Mouse (Mus musculus) embryonic facial prominence, embryonic 15.5 days (tissue): Measurements from ENCODE around the gene Egfl7. TPM values are rescaled to one million over a fixed set of nuclear protein-coding genes. Genes with fewer than 3 reads are reported as not detected.
A peak's percentile ranks its signal among the peaks of the same experiment; 100 is the strongest.

Source experiments
- ATAC-seq: fragments of 200-750 bp; cut with Nextera tagmentation; 2 replicates; pipeline ENCODE4 v1.8.0; 2017; ENCODE audit warnings: low read depth, moderate TSS enrichment; ENCODE audit not compliant: insufficient number of reproducible peaks, low FRiP score, low TSS enrichment
- H3K27ac ChIP-seq: fragments of 300-500 bp; sonication (generic); replicated peaks from 2 replicates; pipeline ENCODE4 v1.5.1; 2015; ENCODE audit warnings: mild to moderate bottlenecking, inconsistent platforms
- H3K27me3 ChIP-seq: fragments of 300-500 bp; sonication (generic); 2 replicates; pipeline ENCODE4 v1.6.1; 2015; ENCODE audit warnings: inconsistent platforms
- H3K36me3 ChIP-seq: fragments of 300-500 bp; sonication (generic); 2 replicates; pipeline ENCODE4 v1.6.1; 2015; ENCODE audit warnings: mild to moderate bottlenecking, inconsistent platforms
- H3K4me1 ChIP-seq: fragments of 300-500 bp; sonication (generic); 2 replicates; pipeline ENCODE4 v1.6.1; 2015; ENCODE audit warnings: inconsistent platforms
- H3K4me2 ChIP-seq: fragments of 300-500 bp; sonication (generic); replicated peaks from 2 replicates; pipeline ENCODE4 v1.6.1; 2015; ENCODE audit warnings: mild to moderate bottlenecking, inconsistent platforms
- H3K4me3 ChIP-seq: fragments of 300-500 bp; sonication (generic); replicated peaks from 2 replicates; pipeline ENCODE4 v1.5.1; 2015; ENCODE audit warnings: mild to moderate bottlenecking, inconsistent platforms
- H3K9ac ChIP-seq: fragments of 300-500 bp; sonication (generic); 2 replicates; pipeline ENCODE4 v1.6.1; 2015; ENCODE audit warnings: inconsistent platforms
- H3K9me3 ChIP-seq: fragments of 300-500 bp; sonication (generic); replicated peaks from 2 replicates; pipeline ENCODE4 v1.6.1; 2016; ENCODE audit warnings: inconsistent platforms
- WGBS: fragments of 180-500 bp; shearing (Covaris S2); methylation state at CpG from one replicate; pipeline ENCODE4 v1.1.7; 2015; 5-methylcytosine and 5-hydroxymethylcytosine counted together
- polyA plus RNA-seq: library from polyadenylated mRNA; unstranded; fragments of >200 nt; fragmentation: Nextera tagmentation; extraction: Ambion mirVana; gene quantifications from 2 replicates; pipeline ENCODE4 v1.2.1, GENCODE M21; 2015

Gene Egfl7
- polyA plus RNA-seq, 1 experiment from 2014 or later, result 111 TPM

GRCm38 (mm10) chr2:26602631-26603030, 22.8 kb downstream of the Egfl7 start:
- ATAC-seq, result no peak
- Histone ChIP-seq H3K4me2 (peak overlapping the region; percentile 82), H3K36me3 (no peaks in the 10 kb centered on the region), H3K4me3 (peak overlapping the region; percentile 63), H3K4me1 (peaks cover 43% of the 10 kb centered on the region), H3K9ac (no peak overlapping the region), H3K9me3 (no peaks in the 10 kb centered on the region), H3K27ac (no peak overlapping the region), H3K27me3 (no peaks in the 10 kb centered on the region)
- WGBS, result 86% methylated on average over 5 of the region's 5 CpGs

GRCm38 (mm10) chr2:26603159-26603558, 23.3 kb downstream of the Egfl7 start:
- H3K27ac ChIP-seq, result peak overlapping the region; percentile 84
- 18% methylated on average over 6 of the region's 6 CpGs for WGBS
- H3K36me3 ChIP-seq, result no peaks in the 10 kb centered on the region
- peak overlapping the region; percentile 82 for H3K4me2 ChIP-seq
- no peaks in the 10 kb centered on the region for H3K9me3 ChIP-seq
- H3K27me3 ChIP-seq, result no peaks in the 10 kb centered on the region
- peak overlapping the region; percentile 63 for H3K4me3 ChIP-seq
- H3K9ac ChIP-seq, result peak overlapping the region; percentile 59
- ATAC-seq, result no peak
- peaks cover 44% of the 10 kb centered on the region for H3K4me1 ChIP-seq

GRCm38 (mm10) chr2:26603720-26604671, 24.2 kb downstream of the Egfl7 start, which contains the start of gene Agpat2:
Agpat2 (minus strand) TSS chr2:26604417.
- H3K36me3 ChIP-seq, result no peaks in the 10 kb centered on the region
- peak within 1 kb of the TSS; percentile 59 for H3K9ac ChIP-seq
- H3K27me3 ChIP-seq, result no peaks in the 10 kb centered on the region
- H3K4me2 ChIP-seq, result peak within 1 kb of the TSS; percentile 82
- peaks cover 38% of the 10 kb centered on the region for H3K4me1 ChIP-seq
- no peaks in the 10 kb centered on the region for H3K9me3 ChIP-seq
- under 1% methylated on average over 96 of the region's 103 CpGs for WGBS
- peak within 1 kb of the TSS; percentile 63 for H3K4me3 ChIP-seq
- peak within 1 kb of the TSS; percentile 84 for H3K27ac ChIP-seq
- ATAC-seq, result peak; percentile 82

- Histone ChIP-seq H3K4me3 (no peak overlapping the region), H3K9ac (no peak overlapping the region), H3K9me3 (no peaks in the 10 kb centered on the region), H3K4me1 (peaks cover 36% of the 10 kb centered on the region), H3K36me3 (no peaks in the 10 kb centered on the region), H3K27ac (no peak overlapping the region), H3K27me3 (no peaks in the 10 kb centered on the region), H3K4me2 (no peak overlapping the region)
- no peak for ATAC-seq
- 87% methylated on average over 8 of the region's 8 CpGs for WGBS
Observed at GRCm38 (mm10) chr2:26605331-26605730, 25.5 kb downstream of the Egfl7 start.

- Histone ChIP-seq H3K9ac (no peak overlapping the region), H3K4me3 (no peak overlapping the region), H3K9me3 (no peaks in the 10 kb centered on the region), H3K27ac (peak overlapping the region; percentile 66; the same call in 1 of the 2 replicates), H3K27me3 (no peaks in the 10 kb centered on the region), H3K4me1 (peaks cover 36% of the 10 kb centered on the region), H3K36me3 (no peaks in the 10 kb centered on the region), H3K4me2 (no peak overlapping the region)
- 70% methylated on average over 3 of the region's 3 CpGs for WGBS
- no peak for ATAC-seq
Observed at GRCm38 (mm10) chr2:26606579-26606978, 26.8 kb downstream of the Egfl7 start.

GRCm38 (mm10) chr2:26607056-26607910, 27.5 kb downstream of the Egfl7 start:
- Histone ChIP-seq H3K36me3 (no peaks in the 10 kb centered on the region), H3K27ac (peak overlapping the region; percentile 66; the same call in 1 of the 2 replicates), H3K4me2 (no peak overlapping the region), H3K4me1 (peaks cover 36% of the 10 kb centered on the region), H3K9me3 (no peaks in the 10 kb centered on the region), H3K9ac (no peak overlapping the region; the same call in 1 of the 2 replicates), H3K27me3 (no peaks in the 10 kb centered on the region), H3K4me3 (no peak overlapping the region)
- no peak for ATAC-seq
- WGBS, result 41% methylated on average over 6 of the region's 6 CpGs

- H3K27ac ChIP-seq, result no peak overlapping the region
- ATAC-seq, result no peak
- H3K4me3 ChIP-seq, result no peak overlapping the region
- H3K27me3 ChIP-seq, result no peaks in the 10 kb centered on the region
- H3K4me1 ChIP-seq, result peaks cover 23% of the 10 kb centered on the region
- no peak overlapping the region for H3K4me2 ChIP-seq
- no peaks in the 10 kb centered on the region for H3K9me3 ChIP-seq
- H3K9ac ChIP-seq, result no peak overlapping the region
- no peaks in the 10 kb centered on the region for H3K36me3 ChIP-seq
Observed at GRCm38 (mm10) chr2:26608781-26609180, 29.0 kb downstream of the Egfl7 start.

GRCm38 (mm10) chr2:26609261-26609661, 29.4 kb downstream of the Egfl7 start:
- Histone ChIP-seq H3K36me3 (no peaks in the 10 kb centered on the region), H3K27me3 (no peaks in the 10 kb centered on the region), H3K4me3 (no peak overlapping the region), H3K27ac (no peak overlapping the region), H3K4me1 (peaks cover 22% of the 10 kb centered on the region), H3K9ac (no peak overlapping the region), H3K4me2 (no peak overlapping the region), H3K9me3 (no peaks in the 10 kb centered on the region)
- no peak for ATAC-seq

- WGBS, result 62% methylated on average over 3 of the region's 3 CpGs
Observed at GRCm38 (mm10) chr2:26610526-26610925, 30.7 kb downstream of the Egfl7 start.

GRCm38 (mm10) chr2:26611054-26611453, 31.2 kb downstream of the Egfl7 start:
- no peaks in the 10 kb centered on the region for H3K9me3 ChIP-seq
- ATAC-seq, result no peak
- no peak overlapping the region for H3K4me3 ChIP-seq
- no peak overlapping the region for H3K9ac ChIP-seq
- no peak overlapping the region for H3K27ac ChIP-seq
- no peak overlapping the region for H3K4me2 ChIP-seq
- H3K27me3 ChIP-seq, result no peaks in the 10 kb centered on the region
- peaks cover 17% of the 10 kb centered on the region for H3K4me1 ChIP-seq
- no peaks in the 10 kb centered on the region for H3K36me3 ChIP-seq

More at GRCm38 (mm10) chr2:26610526-26610925, 30.7 kb downstream of the Egfl7 start:
- no peak for ATAC-seq
- Histone ChIP-seq H3K4me1 (peaks cover 18% of the 10 kb centered on the region), H3K27me3 (no peaks in the 10 kb centered on the region), H3K9ac (no peak overlapping the region), H3K9me3 (no peaks in the 10 kb centered on the region), H3K36me3 (no peaks in the 10 kb centered on the region), H3K4me3 (no peak overlapping the region), H3K4me2 (no peak overlapping the region), H3K27ac (no peak overlapping the region)

- Histone ChIP-seq H3K27ac (no peak overlapping the region), H3K9me3 (no peaks in the 10 kb centered on the region), H3K4me3 (no peak overlapping the region), H3K27me3 (no peaks in the 10 kb centered on the region), H3K9ac (no peak overlapping the region), H3K4me1 (peaks cover 9% of the 10 kb centered on the region), H3K4me2 (no peak overlapping the region), H3K36me3 (no peaks in the 10 kb centered on the region)
- ATAC-seq, result no peak
Observed at GRCm38 (mm10) chr2:26611896-26612295, 32.1 kb downstream of the Egfl7 start.
